Mouse (Mus musculus) granulocyte monocyte progenitor cell, adult 5-6 weeks (primary cell): ENCODE measurements at regions not wholly inside any gene's neighbourhood (a gene's known extent, or its start where the extent isn't known, plus 50 kb on each side); places are given as distances from the start of the nearest gene placed in this dataset.

Experiments
- ATAC-seq: replicated peaks from 2 replicates; pipeline ENCODE4 v1.8.0; 2016; ENCODE audit warnings: mild to moderate bottlenecking, moderate TSS enrichment, inconsistent platforms; ENCODE audit not compliant: poor library complexity, severe bottlenecking

GRCm38 (mm10) chr13:110754548-110754947 lies 359.7 kb downstream of the Plk2 start:
- no peak for ATAC-seq

GRCm38 (mm10) chr13:110756877-110757276 lies 362.0 kb downstream of the Plk2 start:
- no peak for ATAC-seq

GRCm38 (mm10) chr13:110769210-110769609 lies 374.4 kb downstream of the Plk2 start:
- no peak for ATAC-seq

GRCm38 (mm10) chr13:110775251-110775650 lies 380.4 kb downstream of the Plk2 start:
- ATAC-seq = no peak

- no peak for ATAC-seq
Observed at GRCm38 (mm10) chr13:110784162-110784785, 389.4 kb downstream of the Plk2 start.

GRCm38 (mm10) chr13:110784822-110785221 lies 390.0 kb downstream of the Plk2 start:
- ATAC-seq = no peak

- no peak for ATAC-seq
Observed at GRCm38 (mm10) chr13:110798313-110798712, 403.5 kb downstream of the Plk2 start.

GRCm38 (mm10) chr13:110802841-110803240 lies 408.0 kb downstream of the Plk2 start:
- ATAC-seq = no peak

GRCm38 (mm10) chr13:110812401-110812800 lies 417.6 kb downstream of the Plk2 start:
- ATAC-seq = no peak

- no peak for ATAC-seq
Observed at GRCm38 (mm10) chr13:110814066-110814465, 419.2 kb downstream of the Plk2 start.

- ATAC-seq = no peak
Observed at GRCm38 (mm10) chr13:110819301-110819862, 424.5 kb downstream of the Plk2 start.

GRCm38 (mm10) chr13:110824878-110825277 lies 429.9 kb upstream of the Actbl2 start:
- ATAC-seq = no peak

GRCm38 (mm10) chr13:110832442-110832841 lies 422.4 kb upstream of the Actbl2 start:
- ATAC-seq = no peak

GRCm38 (mm10) chr13:110836936-110837335 lies 417.9 kb upstream of the Actbl2 start:
- no peak for ATAC-seq

- no peak for ATAC-seq
Observed at GRCm38 (mm10) chr13:110841949-110842348, 412.9 kb upstream of the Actbl2 start.

- ATAC-seq = no peak
Observed at GRCm38 (mm10) chr13:110845695-110846094, 409.1 kb upstream of the Actbl2 start.

- ATAC-seq = no peak
Observed at GRCm38 (mm10) chr13:110852996-110853727, 401.7 kb upstream of the Actbl2 start.

GRCm38 (mm10) chr13:110854213-110854612 lies 400.6 kb upstream of the Actbl2 start:
- ATAC-seq = no peak

- no peak for ATAC-seq
Observed at GRCm38 (mm10) chr13:110865902-110866512, 388.8 kb upstream of the Actbl2 start.

GRCm38 (mm10) chr13:110866713-110867112 lies 388.1 kb upstream of the Actbl2 start:
- ATAC-seq = no peak; the same call in 1 of the 2 replicates

GRCm38 (mm10) chr13:110871125-110871775 lies 383.6 kb upstream of the Actbl2 start:
- ATAC-seq = no peak
